Mouse (Mus musculus) pancreas, adult 10 weeks (tissue): ENCODE results near the gene Atp10b. TPM values are rescaled to one million over a fixed set of nuclear protein-coding genes. Genes with fewer than 3 reads are reported as not detected.

Source experiments
- polyA plus RNA-seq: library from polyadenylated mRNA; stranded (reverse); fragments of 350-450 nt; fragmentation: Illumina TruSeq; extraction: RNeasy Lipid Tissue Mini Kit (QIAGEN cat#74804); gene quantifications from one replicate; pipeline ENCODE4 v1.2.3, GENCODE M21; 2015; ENCODE audit warnings: low read depth, low replicate concordance; ENCODE audit not compliant: insufficient read depth

Atp10b gene
- polyA plus RNA-seq, result not detected

GRCm38 (mm10) chr11:43149577-43149976 is at the start of gene Atp10b:
TSS of gene Atp10b (plus strand) at chr11:43149877.

Other genes starting within 250 kb of the Atp10b start
- gene Gm9972, start 114.1 kb upstream of the Atp10b start, polyA plus RNA-seq, result not detected